Mouse (Mus musculus) right cerebral cortex, adult 18-20 months (tissue): ENCODE measurements around the gene Tbx2.

Experiments
- DNase-seq: peaks from one replicate; pipeline ENCODE4 v3.0.0; 2022; ENCODE audit warnings: mixed read lengths

The Tbx2 gene

DNA sequence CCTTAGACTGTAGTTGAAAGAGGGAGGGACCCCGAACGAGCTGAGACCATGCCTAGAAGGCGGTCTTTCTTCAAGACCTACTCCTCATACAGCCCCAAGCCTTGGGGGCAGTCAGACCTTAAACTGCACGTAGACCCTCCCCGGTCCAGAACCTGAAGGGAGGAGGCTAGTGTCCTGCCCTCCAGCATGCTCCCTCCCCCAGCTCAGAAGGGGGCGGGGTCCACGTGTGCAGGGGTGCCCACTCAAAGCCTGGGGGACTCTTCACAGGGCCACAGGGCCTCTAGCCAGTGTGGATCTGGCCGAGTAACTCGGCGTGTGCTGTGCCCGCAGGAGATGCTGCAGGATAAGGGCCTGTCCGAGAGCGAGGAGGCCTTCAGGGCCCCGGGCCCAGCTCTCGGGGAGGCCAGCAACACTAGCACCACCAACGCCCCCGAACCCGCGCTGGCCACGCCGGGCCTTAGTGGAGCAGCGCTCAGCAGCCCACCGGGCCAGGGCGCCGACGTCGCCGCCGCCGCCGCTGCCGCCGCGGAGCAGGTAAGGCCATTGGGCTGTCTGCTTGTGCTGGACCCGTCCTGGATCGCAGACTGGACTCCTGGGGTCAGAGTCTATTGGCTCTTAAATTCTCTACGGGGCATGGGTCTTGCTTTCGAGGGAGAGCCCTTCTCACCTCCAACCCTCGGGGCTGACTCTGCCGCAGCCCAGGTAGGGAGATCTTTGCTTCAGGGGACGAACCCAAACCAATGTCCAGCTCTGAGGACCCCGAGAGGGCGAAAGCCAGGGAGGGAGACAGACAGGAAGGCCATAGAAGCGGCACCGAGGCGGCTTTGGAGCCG, 57.6 kb downstream of the Tbx2 start:
- DNase-seq, result no peak

DNA sequence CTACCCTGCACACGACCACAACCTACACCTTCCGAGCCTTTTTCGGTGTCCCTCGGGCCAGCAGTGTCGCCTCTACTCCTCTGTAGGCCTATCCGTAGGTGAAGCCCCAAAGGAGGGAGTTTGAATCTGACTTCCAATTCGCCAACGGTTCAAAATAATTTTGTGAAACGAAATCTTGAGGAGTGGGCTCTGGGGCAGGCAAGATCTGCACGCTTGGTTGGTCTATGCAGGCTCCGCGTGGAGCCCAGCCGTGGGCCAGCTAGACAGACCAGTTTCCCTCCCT, 58.2 kb downstream of the Tbx2 start:
- no peak for DNase-seq

DNA sequence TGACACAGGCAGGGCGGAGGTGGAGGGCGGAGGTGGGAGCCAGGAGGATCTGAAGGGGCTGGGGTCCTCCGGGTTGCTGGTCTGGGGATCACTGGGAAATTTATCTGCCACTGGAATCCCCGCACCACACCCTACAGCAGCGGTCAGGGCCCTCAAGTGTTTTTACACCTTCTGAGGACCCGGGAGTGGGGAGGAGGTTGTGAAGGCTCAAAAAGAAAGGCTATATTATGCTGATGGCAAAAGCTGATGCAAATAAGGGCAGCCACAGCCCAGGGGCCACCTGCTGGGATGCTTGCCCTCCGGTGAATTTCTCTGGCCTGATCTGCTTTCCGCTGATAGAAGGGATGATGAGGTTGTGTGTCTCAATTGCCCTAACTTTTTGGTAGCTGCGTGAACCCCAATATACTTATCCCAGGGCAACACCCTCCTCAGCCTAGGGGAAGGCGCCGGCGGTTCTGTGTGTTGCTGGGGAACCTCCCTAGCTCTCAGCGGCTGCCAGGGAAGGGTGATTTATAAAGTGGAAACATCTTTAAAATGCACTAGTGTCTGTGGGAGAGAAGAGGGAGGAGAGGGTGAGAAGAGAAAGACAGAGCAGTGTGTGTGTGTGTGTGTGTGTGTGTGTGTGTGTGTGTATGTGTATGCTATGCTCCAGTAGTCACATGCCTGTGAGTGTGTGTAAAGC, 58.8 kb downstream of the Tbx2 start:
- no peak for DNase-seq
